Mouse (Mus musculus) mouse trophoblast stem cell (cell line): ENCODE results near the gene Ptcd3.
"Not testable (repeated sequence)": the region's sequence is repeated elsewhere in the genome, so short reads cannot be mapped to it uniquely, and the experiment has no call there.

Source experiments
- in situ Hi-C, 2 experiments: fragments of 300-500 bp; cut with MseI, MboI; formaldehyde crosslinking; loops; 2 replicates in 1 of 2; 3 replicates in 1 of 2; pipeline ENCODE4 v1.15.1; 2025

Ptcd3 gene

GRCm38 (mm10) chr6:71877965-71878760 is 30.4 kb downstream of the Ptcd3 start:
- in situ Hi-C loops, result no loop called here

GRCm38 (mm10) chr6:71871396-71871795 is 37.2 kb downstream of the Ptcd3 start:
- in situ Hi-C loops, result no loop called here

GRCm38 (mm10) chr6:71868809-71869208 is 39.7 kb downstream of the Ptcd3 start:
- in situ Hi-C loops, result no loop called here

DNA sequence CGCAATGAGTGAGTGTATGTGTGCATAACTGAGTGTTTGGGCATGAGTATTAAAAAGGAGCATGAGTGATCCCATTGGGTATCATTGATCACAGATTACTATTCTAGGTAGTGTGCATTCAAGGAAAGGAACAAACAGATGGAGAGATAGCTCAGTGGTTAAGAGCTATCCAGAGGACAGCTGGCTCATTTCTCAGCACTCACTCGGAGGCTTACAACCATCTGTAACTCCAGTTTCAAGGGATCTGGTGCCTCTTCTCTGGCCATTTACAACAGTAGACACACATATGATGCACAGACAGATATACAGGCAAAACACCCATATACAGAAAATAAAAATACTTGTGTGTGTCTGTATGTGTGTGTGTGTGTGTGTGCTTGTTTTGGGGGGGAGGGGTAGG is 40.8 kb downstream of the Ptcd3 start:
- in situ Hi-C loops, result no loop called here

DNA sequence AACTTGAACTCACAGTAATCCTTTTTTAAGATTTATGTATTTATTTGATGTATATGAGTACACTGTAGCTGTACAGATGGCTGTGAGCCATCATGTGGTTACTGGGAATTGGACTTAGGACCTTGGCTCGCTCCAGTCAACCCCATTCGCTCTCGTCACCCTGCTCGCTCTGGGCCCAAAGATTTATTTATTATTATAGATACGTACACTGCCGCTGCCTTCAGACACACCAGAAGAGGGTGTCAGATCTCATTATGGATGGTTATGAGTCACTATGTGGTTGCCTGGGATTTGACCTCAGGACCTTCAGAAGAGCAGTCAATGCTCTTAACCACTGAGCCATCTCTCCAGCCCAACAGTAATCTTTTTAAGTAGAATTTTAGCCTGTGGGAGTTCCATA is 61.6 kb downstream of the Ptcd3 start:
- in situ Hi-C loops, result not testable (repeated sequence)

- in situ Hi-C loops, result no loop called here
These were observed 67.8 kb downstream of the Ptcd3 start for GRCm38 (mm10) chr6:71840597-71841290.

- in situ Hi-C loops, result no loop called here
These were observed 68.7 kb downstream of the Ptcd3 start for GRCm38 (mm10) chr6:71839815-71840214.

DNA sequence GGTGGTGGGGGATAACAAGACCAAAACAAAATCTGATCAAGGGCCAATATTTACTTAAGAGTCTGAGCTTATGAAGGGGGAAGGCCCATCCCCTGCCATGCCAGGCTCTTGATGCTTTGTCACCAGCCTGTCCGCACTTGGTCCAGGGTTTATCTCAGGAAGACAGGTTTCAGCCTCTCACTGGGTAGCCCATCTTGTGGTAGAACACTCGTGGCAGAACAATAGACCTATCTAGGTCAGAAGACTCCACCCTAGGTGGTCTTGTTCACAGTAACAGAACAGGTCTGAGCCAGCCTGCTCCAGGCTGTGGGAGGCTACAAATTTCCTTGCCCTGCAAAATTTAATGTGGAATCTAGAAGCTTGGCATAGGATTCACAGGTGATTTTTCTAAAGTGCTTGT is 71.7 kb downstream of the Ptcd3 start:
- in situ Hi-C loops, result no loop called here

DNA sequence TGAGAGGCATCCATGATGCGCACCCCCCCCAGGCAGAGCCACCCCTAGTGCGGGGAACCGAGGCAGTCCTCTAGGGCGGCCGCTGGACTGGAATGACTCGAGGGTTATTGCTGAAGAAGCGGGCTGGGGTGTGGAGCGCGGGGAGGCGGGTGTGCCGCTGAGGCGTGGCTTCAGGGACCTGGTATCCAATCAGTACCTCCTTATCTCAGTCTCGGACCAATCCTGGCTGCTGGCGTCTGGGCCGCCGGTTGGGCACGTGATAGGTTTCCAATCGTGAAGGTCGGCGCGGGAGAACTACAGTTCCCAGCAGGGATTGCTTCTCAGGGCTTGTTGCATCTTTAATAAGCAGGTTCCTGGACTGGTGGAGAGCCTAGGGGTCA is 77.0 kb downstream of the Ptcd3 start:
- in situ Hi-C loops, result no loop called here

DNA sequence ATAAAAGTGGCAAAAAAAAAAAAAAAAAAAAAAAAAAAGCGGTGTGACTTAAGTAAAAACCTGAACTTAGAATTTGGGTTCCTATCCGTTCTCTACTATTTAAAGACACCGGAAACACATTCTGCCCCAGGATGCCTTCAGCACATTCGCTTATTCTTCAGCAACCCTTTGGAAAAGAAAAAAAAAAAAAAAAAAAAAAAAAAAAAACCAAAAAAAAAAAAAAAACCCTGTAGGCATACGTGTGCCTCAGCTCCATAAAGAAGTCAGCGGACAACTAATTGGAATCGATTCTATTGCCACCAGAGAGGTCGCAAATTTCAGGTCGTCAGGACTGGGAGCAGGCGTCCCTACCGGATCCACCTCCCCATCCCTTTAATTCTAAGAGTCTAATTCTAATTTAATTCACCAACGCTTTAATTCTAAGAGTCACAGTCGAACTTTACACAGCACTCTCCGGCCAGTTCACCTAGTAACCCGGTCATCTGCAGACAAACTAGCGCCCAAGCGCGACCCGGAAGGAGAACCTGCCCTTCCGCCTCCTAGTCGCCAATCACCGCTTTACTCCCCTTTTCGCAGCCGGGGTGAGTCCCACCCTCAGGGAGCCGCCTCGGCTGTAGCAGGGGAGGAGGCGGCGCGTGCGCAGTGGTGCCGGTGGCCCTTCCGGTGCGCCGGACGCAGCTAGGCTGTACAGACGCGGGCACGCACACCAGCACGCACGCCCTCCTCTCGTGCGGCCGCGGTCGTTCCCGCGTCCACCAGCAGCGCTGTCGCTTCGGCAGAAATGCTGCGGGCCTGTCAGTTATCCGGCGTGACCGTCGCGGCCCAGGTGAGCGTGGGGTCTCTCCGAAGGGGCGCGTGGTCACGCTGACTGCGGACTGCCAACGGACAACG is 77.6 kb downstream of the Ptcd3 start, which contains the start of gene Immt:
TSS of gene Immt (plus strand) at position 642 of the 891 bp plus-strand sequence.
- in situ Hi-C loops, result no loop called here
